Mouse (Mus musculus) stomach, postnatal 0 days (tissue): ENCODE measurements at regions not wholly inside any gene's neighbourhood (a gene's known extent, or its start where the extent isn't known, plus 50 kb on each side); places are given as distances from the start of the nearest gene placed in this dataset.

Experiments
- ATAC-seq: fragments of 200-750 bp; cut with Nextera tagmentation; 2 replicates; pipeline ENCODE4 v1.8.0; 2017; ENCODE audit not compliant: low FRiP score, low TSS enrichment
- DNase-seq: peaks from one replicate; pipeline ENCODE4 v3.0.0-alpha.2; 2016; ENCODE audit warnings: low spot score
- H3K27ac ChIP-seq: fragments of 300-500 bp; sonication (generic); replicated peaks from 2 replicates; pipeline ENCODE4 v1.5.1; 2014; ENCODE audit warnings: mild to moderate bottlenecking, control low read depth
- H3K27me3 ChIP-seq: fragments of 300-500 bp; sonication (generic); 2 replicates; pipeline ENCODE4 v1.6.1; 2014; ENCODE audit warnings: low read length; ENCODE audit not compliant: control insufficient read depth, insufficient read depth
- H3K36me3 ChIP-seq: fragments of 300-500 bp; sonication (generic); 2 replicates; pipeline ENCODE4 v1.6.1; 2014; ENCODE audit warnings: low read length, mixed read lengths; ENCODE audit not compliant: control insufficient read depth, insufficient read depth
- H3K4me1 ChIP-seq: fragments of 300-500 bp; sonication (generic); replicated peaks from 2 replicates; pipeline ENCODE4 v1.6.1; 2014; ENCODE audit warnings: antibody characterized with exemption; ENCODE audit not compliant: control insufficient read depth, insufficient read depth
- H3K4me2 ChIP-seq: fragments of 300-500 bp; sonication (generic); replicated peaks from 2 replicates; pipeline ENCODE4 v1.6.1; 2014; ENCODE audit warnings: low read depth, mild to moderate bottlenecking, control low read depth, moderate library complexity
- H3K4me3 ChIP-seq: fragments of 300-500 bp; sonication (generic); 2 replicates; pipeline ENCODE4 v1.5.1; 2014; ENCODE audit warnings: low read depth, low read length, control low read depth
- H3K9ac ChIP-seq: fragments of 300-500 bp; sonication (generic); 2 replicates; pipeline ENCODE4 v1.6.1; 2014; ENCODE audit warnings: mild to moderate bottlenecking, low read length, control low read depth, mixed read lengths
- H3K9me3 ChIP-seq: fragments of 300-500 bp; sonication (generic); 2 replicates; pipeline ENCODE4 v1.6.1; 2016; ENCODE audit warnings: low read length; ENCODE audit not compliant: control insufficient read depth
- CTCF ChIP-seq: IDR thresholded peaks from 2 replicates; pipeline ENCODE4 v1.5.1; 2016; ENCODE audit warnings: antibody characterized with exemption, low read depth, mild to moderate bottlenecking, moderate library complexity
- EP300 ChIP-seq: optimal IDR thresholded peaks from 2 replicates; pipeline ENCODE3; 2016; ENCODE audit warnings: antibody characterized with exemption
- WGBS: fragments of 180-500 bp; shearing (Covaris S2); extraction: QIAGEN DNeasy Blood & Tissue Kit; methylation state at CpG from one replicate; pipeline ENCODE4 v1.1.7; 2014; 5-methylcytosine and 5-hydroxymethylcytosine counted together

- WGBS, result 81% methylated on average over 7 of the region's 7 CpGs
- Histone ChIP-seq H3K27ac (no peak overlapping the region), H3K4me1 (no peaks in the 10 kb centered on the region), H3K9me3 (no peaks in the 10 kb centered on the region), H3K4me2 (no peak overlapping the region), H3K4me3 (no peak overlapping the region), H3K9ac (no peak overlapping the region), H3K36me3 (no peaks in the 10 kb centered on the region), H3K27me3 (no peaks in the 10 kb centered on the region)
- no peak for DNase-seq
- ATAC-seq, result no peak
- TF ChIP-seq CTCF (no peak), EP300 (no peak)
These were observed 499.6 kb upstream of the Fam92a start for GRCm38 (mm10) chr4:12671399-12671798.

GRCm38 (mm10) chr4:12663176-12663575, 491.4 kb upstream of the Fam92a start:
- DNase-seq (no peak), ATAC-seq (no peak)
- Histone ChIP-seq H3K27ac (no peak overlapping the region), H3K4me3 (no peak overlapping the region), H3K27me3 (no peaks in the 10 kb centered on the region), H3K4me1 (no peaks in the 10 kb centered on the region), H3K4me2 (no peak overlapping the region), H3K9ac (no peak overlapping the region), H3K9me3 (no peaks in the 10 kb centered on the region), H3K36me3 (no peaks in the 10 kb centered on the region)
- WGBS, result 33% methylated on average over 2 of the region's 2 CpGs
- TF ChIP-seq EP300 (no peak), CTCF (no peak)

DNA sequence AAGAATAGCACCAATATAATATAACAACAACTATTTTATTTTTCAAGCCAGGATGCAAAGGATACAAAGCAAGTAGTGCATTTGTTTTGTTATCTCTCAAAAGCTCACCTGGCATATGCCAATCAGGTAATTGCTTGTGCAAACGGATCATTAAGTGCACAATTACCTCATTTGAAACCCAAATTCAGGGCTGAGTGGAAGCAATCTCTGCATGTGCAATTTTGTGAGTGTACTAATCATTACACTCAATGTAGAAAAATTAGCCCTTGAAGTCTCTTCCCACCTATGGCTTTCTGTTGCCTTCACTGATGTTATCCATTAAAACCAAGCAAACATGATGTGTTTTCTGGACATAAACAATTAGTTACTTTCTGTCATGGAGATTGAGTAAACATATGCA, 490.9 kb upstream of the Fam92a start:
- ATAC-seq (no peak), DNase-seq (no peak)
- Histone ChIP-seq H3K36me3 (no peaks in the 10 kb centered on the region), H3K27me3 (no peaks in the 10 kb centered on the region), H3K4me1 (no peaks in the 10 kb centered on the region), H3K4me3 (no peak overlapping the region), H3K27ac (no peak overlapping the region), H3K9ac (no peak overlapping the region), H3K4me2 (no peak overlapping the region), H3K9me3 (no peaks in the 10 kb centered on the region)
- TF ChIP-seq CTCF (no peak), EP300 (no peak)
- WGBS, result 68% methylated on average over 1 of the region's 1 CpGs

- Histone ChIP-seq H3K4me3 (no peak overlapping the region), H3K4me2 (no peak overlapping the region)
- 85% methylated on average over 1 of the region's 1 CpGs for WGBS
These were observed 487.3 kb upstream of the Fam92a start for GRCm38 (mm10) chr4:12659084-12659483.

GRCm38 (mm10) chr4:12658594-12658993, 486.8 kb upstream of the Fam92a start:
- H3K9ac ChIP-seq, result no peak overlapping the region
- H3K4me2 ChIP-seq, result no peak overlapping the region
- DNase-seq (no peak), ATAC-seq (no peak)
- no peaks in the 10 kb centered on the region for H3K27me3 ChIP-seq
- whole genome bisulfite sequencing, result 69% methylated on average over 6 of the region's 6 CpGs
- H3K9me3 ChIP-seq, result no peaks in the 10 kb centered on the region
- no peak overlapping the region for H3K4me3 ChIP-seq
- H3K4me1 ChIP-seq, result no peaks in the 10 kb centered on the region
- TF ChIP-seq EP300, result no peak
- TF ChIP-seq CTCF, result no peak
- H3K27ac ChIP-seq, result no peak overlapping the region
- H3K36me3 ChIP-seq, result no peaks in the 10 kb centered on the region

More at GRCm38 (mm10) chr4:12659084-12659483, 487.3 kb upstream of the Fam92a start:
- no peaks in the 10 kb centered on the region for H3K27me3 ChIP-seq
- H3K36me3 ChIP-seq, result no peaks in the 10 kb centered on the region
- no peaks in the 10 kb centered on the region for H3K4me1 ChIP-seq
- DNase-seq (no peak), ATAC-seq (no peak)
- no peak overlapping the region for H3K27ac ChIP-seq
- no peak overlapping the region for H3K9ac ChIP-seq
- no peaks in the 10 kb centered on the region for H3K9me3 ChIP-seq
- TF ChIP-seq EP300 (no peak), CTCF (no peak)

GRCm38 (mm10) chr4:12657820-12658219, 486.0 kb upstream of the Fam92a start:
- no peak for DNase-seq
- H3K9ac ChIP-seq, result no peak overlapping the region
- H3K4me1 ChIP-seq, result no peaks in the 10 kb centered on the region
- no peak for TF ChIP-seq CTCF
- TF ChIP-seq EP300, result no peak
- ATAC-seq, result no peak
- H3K27ac ChIP-seq, result no peak overlapping the region
- no peak overlapping the region for H3K4me2 ChIP-seq
- H3K9me3 ChIP-seq, result no peaks in the 10 kb centered on the region
- no peaks in the 10 kb centered on the region for H3K27me3 ChIP-seq
- no peak overlapping the region for H3K4me3 ChIP-seq
- H3K36me3 ChIP-seq, result no peaks in the 10 kb centered on the region
- WGBS, result 85% methylated on average over 1 of the region's 1 CpGs
